Mouse (Mus musculus): Measurements from ENCODE around the gene Mcm8. TPM values are rescaled to one million over a fixed set of nuclear protein-coding genes. Genes with fewer than 3 reads are reported as not detected.
A peak's percentile ranks its signal among the peaks of the same experiment; 100 is the strongest.

Gene Mcm8
- polyA plus RNA-seq, 1 experiment: 3.0 TPM

GRCm38 (mm10) chr2:132869682-132870081, 53.7 kb downstream of the Mcm8 start:
- no peak for TF ChIP-seq POLR2A (IDR thresholded peaks at IDR 0.05; ENCODE audit: borderline replicate concordance, low read depth, low read length)
- Histone ChIP-seq H3K27ac (ENCODE audit: insufficient read depth, low read depth, low read length) (no peak overlapping the region), H3K4me3 (ENCODE audit: insufficient read depth, low read length) (no peak overlapping the region), H3K4me1 (ENCODE audit: control insufficient read depth, insufficient read depth, low read length) (peaks cover 19% of the 10 kb centered on the region)

- no peak overlapping the region for H3K4me3 ChIP-seq (ENCODE audit: insufficient read depth, low read length)
- TF ChIP-seq POLR2A (IDR thresholded peaks at IDR 0.05; ENCODE audit: borderline replicate concordance, low read depth, low read length) (no peak), CTCF (IDR thresholded peaks at IDR 0.05; ENCODE audit: low read depth, low read length) (no peak)
- H3K27ac ChIP-seq (ENCODE audit: insufficient read depth, low read depth, low read length): no peak overlapping the region
- H3K4me1 ChIP-seq (ENCODE audit: control insufficient read depth, insufficient read depth, low read length): peaks cover 19% of the 10 kb centered on the region
Observed at GRCm38 (mm10) chr2:132870286-132870685, 54.3 kb downstream of the Mcm8 start.

GRCm38 (mm10) chr2:132871663-132872062, 55.7 kb downstream of the Mcm8 start:
- no peak overlapping the region for H3K27ac ChIP-seq (ENCODE audit: insufficient read depth, low read depth, low read length)
- TF ChIP-seq CTCF (IDR thresholded peaks at IDR 0.05; ENCODE audit: low read depth, low read length) (no peak), POLR2A (IDR thresholded peaks at IDR 0.05; ENCODE audit: borderline replicate concordance, low read depth, low read length) (no peak)
- no peak overlapping the region for H3K4me3 ChIP-seq (ENCODE audit: insufficient read depth, low read length)
- H3K4me1 ChIP-seq (ENCODE audit: control insufficient read depth, insufficient read depth, low read length): peaks cover 19% of the 10 kb centered on the region

DNA sequence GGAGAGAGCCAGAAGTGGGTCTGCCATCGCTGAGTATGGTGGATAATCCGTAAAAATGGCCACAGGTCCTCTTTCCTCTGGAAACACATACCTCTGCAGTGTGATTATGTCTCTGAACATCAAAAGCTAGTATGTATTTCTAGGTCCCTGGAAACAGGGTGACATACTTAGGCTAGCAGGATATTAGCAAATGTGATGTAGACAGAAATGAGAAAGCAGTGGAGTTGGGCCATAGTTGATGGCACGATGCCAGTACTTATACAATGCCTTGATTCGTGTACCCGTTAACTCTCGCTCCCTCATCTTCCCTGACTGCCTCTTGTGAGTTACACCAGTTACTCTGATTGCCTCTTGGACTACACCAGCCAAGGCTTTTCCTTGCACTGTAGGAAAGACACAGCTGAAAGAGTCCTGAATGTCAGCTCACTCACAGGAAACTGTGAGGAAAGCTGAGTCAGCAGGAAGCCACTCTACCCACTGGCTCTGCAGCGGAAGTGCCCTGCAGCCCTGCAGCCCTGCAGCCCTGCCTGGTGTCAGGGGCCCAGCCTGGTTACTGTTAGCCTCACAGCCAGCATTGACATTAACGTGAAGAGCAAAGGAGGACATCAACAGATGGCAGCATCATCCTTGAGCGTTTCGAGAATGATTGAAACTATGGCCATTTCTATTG, 57.9 kb downstream of the Mcm8 start:
- TF ChIP-seq CTCF (IDR thresholded peaks at IDR 0.05; ENCODE audit: low read depth, low read length) (no peak), POLR2A (IDR thresholded peaks at IDR 0.05; ENCODE audit: borderline replicate concordance, low read depth, low read length) (no peak)
- Histone ChIP-seq H3K27ac (ENCODE audit: insufficient read depth, low read depth, low read length) (peak overlapping the region; percentile 72), H3K4me1 (ENCODE audit: control insufficient read depth, insufficient read depth, low read length) (peaks cover 27% of the 10 kb centered on the region), H3K4me3 (ENCODE audit: insufficient read depth, low read length) (no peak overlapping the region)

DNA sequence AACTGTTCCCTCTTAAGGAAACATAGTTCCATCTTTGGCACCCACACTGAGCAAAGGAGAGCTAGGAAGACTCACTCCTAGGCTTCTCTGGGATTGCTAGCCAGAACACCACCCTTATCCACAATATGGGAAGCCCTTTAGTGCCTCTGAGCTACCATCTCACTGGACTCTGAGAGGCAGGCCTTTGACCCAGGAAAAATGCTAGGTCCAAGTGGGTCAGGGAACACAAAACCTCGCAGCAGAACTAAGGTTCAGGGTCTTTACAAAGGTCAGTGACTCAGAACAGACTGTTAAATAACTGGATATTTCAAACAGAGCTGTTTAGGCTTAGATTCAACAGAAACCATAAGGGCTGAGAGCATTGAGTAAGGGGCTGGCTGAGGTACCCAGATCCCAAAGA, 61.0 kb downstream of the Mcm8 start:
- TF ChIP-seq CTCF (IDR thresholded peaks at IDR 0.05; ENCODE audit: low read depth, low read length): no peak
- TF ChIP-seq POLR2A (IDR thresholded peaks at IDR 0.05; ENCODE audit: borderline replicate concordance, low read depth, low read length): no peak
- peaks cover 21% of the 10 kb centered on the region for H3K4me1 ChIP-seq (ENCODE audit: control insufficient read depth, insufficient read depth, low read length)
- H3K27ac ChIP-seq (ENCODE audit: insufficient read depth, low read depth, low read length): no peak overlapping the region
- H3K4me3 ChIP-seq (ENCODE audit: insufficient read depth, low read length): no peak overlapping the region

DNA sequence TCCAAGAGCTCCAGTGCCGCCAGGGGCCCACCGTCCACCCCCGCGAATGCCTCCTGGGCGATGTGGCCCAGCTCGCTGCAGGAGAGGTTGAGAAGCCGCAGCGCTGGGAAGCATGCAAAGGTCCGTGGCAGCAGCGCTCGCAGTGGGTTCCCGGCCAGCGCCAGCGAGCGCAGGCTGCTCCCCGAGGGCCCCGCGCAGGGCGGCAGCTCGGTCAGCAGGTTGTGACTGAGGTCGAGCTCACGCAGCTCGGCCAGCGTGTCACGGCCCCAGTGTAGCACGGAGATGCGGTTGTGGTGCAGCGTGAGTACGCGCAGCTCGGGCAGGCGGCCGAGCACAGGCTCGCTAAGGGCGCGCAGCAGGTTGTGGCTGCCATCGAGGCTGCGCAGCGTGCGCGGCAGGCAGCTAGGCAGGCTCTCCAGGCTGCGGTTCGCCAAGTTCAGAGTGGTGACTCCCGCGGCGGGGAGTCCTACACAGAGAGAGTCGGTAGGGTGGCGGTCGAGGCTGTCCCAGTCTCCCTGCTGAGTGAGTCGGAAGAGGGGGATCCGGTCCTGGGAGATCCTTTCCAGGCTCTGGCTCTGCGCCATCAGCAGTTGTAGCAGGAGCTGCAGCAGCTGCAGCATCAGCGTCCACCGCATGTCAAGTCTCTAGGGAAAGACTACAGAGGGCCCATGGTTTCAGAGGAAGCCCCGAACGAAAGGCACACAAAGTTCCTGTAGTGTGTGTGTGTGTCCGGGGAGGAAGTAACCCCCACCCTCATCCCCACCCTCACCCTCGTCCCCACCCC, 63.5 kb downstream of the Mcm8 start:
- Histone ChIP-seq H3K4me1 (ENCODE audit: control insufficient read depth, insufficient read depth, low read length) (peaks cover 10% of the 10 kb centered on the region), H3K27ac (ENCODE audit: insufficient read depth, low read depth, low read length) (no peak overlapping the region), H3K4me3 (ENCODE audit: insufficient read depth, low read length) (peak overlapping the region; percentile 63)
- no peak for TF ChIP-seq CTCF (IDR thresholded peaks at IDR 0.05; ENCODE audit: low read depth, low read length)
- TF ChIP-seq POLR2A (IDR thresholded peaks at IDR 0.05; ENCODE audit: borderline replicate concordance, low read depth, low read length): no peak

- TF ChIP-seq POLR2A (IDR thresholded peaks at IDR 0.05; ENCODE audit: borderline replicate concordance, low read depth, low read length) (no peak), CTCF (IDR thresholded peaks at IDR 0.05; ENCODE audit: low read depth, low read length) (no peak)
- peak within 1 kb of the TSS; percentile 63 for H3K4me3 ChIP-seq (ENCODE audit: insufficient read depth, low read length)
- H3K4me1 ChIP-seq (ENCODE audit: control insufficient read depth, insufficient read depth, low read length): peaks cover 10% of the 10 kb centered on the region
- no peak within 1 kb of the TSS for H3K27ac ChIP-seq (ENCODE audit: insufficient read depth, low read depth, low read length)
Observed at GRCm38 (mm10) chr2:132880844-132881645, 65.1 kb downstream of the Mcm8 start, which contains the start of gene Lrrn4. Gene Lrrn4 (minus strand): TSS chr2:132880891.

DNA sequence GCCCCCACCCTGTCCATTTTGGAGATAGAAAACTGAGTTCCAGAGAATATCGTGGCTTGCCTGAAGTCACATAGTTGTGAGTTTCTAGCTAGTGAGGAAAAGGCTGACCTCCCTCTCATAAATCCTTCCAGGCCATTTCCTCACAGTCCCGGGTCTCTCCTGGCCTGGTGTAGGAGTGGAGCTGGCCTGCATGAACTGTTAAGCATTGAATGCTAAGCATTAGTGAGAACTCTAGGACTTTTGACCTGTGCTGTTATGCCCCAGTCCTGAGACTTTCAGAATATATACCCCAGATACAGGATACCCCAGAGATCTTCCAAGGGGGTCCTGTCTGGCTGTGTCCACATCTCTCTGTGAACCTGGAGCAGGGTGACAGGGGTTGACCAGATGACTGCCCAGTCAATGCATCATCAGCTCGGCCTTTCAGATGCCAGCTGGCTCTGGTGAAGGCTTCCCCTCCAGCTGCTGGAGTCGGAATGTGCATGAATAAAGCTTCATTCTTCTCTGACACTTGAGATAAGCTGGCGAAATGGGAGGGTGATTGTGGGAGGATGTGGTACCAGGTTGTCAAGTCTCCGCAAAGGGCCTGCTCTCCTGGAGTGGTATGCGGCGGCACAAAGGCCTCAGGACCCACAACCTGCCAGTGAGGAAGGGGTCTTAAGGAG, 68.5 kb downstream of the Mcm8 start:
- Histone ChIP-seq H3K4me3 (ENCODE audit: insufficient read depth, low read length) (no peak overlapping the region), H3K4me1 (ENCODE audit: control insufficient read depth, insufficient read depth, low read length) (no peaks in the 10 kb centered on the region), H3K27ac (ENCODE audit: insufficient read depth, low read depth, low read length) (no peak overlapping the region)
- TF ChIP-seq POLR2A (IDR thresholded peaks at IDR 0.05; ENCODE audit: borderline replicate concordance, low read depth, low read length): no peak
- no peak for TF ChIP-seq CTCF (IDR thresholded peaks at IDR 0.05; ENCODE audit: low read depth, low read length)

- Histone ChIP-seq H3K27ac (ENCODE audit: insufficient read depth, low read depth, low read length) (no peak overlapping the region), H3K4me3 (ENCODE audit: insufficient read depth, low read length) (no peak overlapping the region), H3K4me1 (ENCODE audit: control insufficient read depth, insufficient read depth, low read length) (no peaks in the 10 kb centered on the region)
- no peak for TF ChIP-seq POLR2A (IDR thresholded peaks at IDR 0.05; ENCODE audit: borderline replicate concordance, low read depth, low read length)
- TF ChIP-seq CTCF (IDR thresholded peaks at IDR 0.05; ENCODE audit: low read depth, low read length): no peak
Observed at GRCm38 (mm10) chr2:132885312-132885711, 69.4 kb downstream of the Mcm8 start.

Other genes with a start within 250 kb of the Mcm8 start
- 31.0 and 35.2 TPM in 2 replicates for gene Gpcpd1, start 228.4 kb upstream of the Mcm8 start, polyA plus RNA-seq (2012; ENCODE audit: insufficient read depth, insufficient read length, missing spikeins)
- 14.5 and 15.9 TPM in 2 replicates for gene Shld1, start 129.2 kb upstream of the Mcm8 start, polyA plus RNA-seq (2012; ENCODE audit: insufficient read depth, insufficient read length, missing spikeins)
- not detected in 2 replicates for gene Chgb, start 34.9 kb upstream of the Mcm8 start, polyA plus RNA-seq (2012; ENCODE audit: insufficient read depth, insufficient read length, missing spikeins)
- gene Trmt6, start 86 bp upstream of the Mcm8 start, polyA plus RNA-seq (2012; ENCODE audit: insufficient read depth, insufficient read length, missing spikeins): 18.0 and 25.5 TPM in 2 replicates
- gene Crls1, start 30.5 kb downstream of the Mcm8 start, polyA plus RNA-seq (2012; ENCODE audit: insufficient read depth, insufficient read length, missing spikeins): 21.9 and 27.3 TPM in 2 replicates
- not detected in 2 replicates for gene Lrrn4, start 64.8 kb downstream of the Mcm8 start, polyA plus RNA-seq (2012; ENCODE audit: insufficient read depth, insufficient read length, missing spikeins)
- gene Fermt1, start 129.8 kb downstream of the Mcm8 start, polyA plus RNA-seq (2012; ENCODE audit: insufficient read depth, insufficient read length, missing spikeins): not detected in 2 replicates